Mouse (Mus musculus) activated CD4-positive, CD25-positive, alpha-beta regulatory T cell, adult 9 weeks (primary cell): ENCODE measurements around the gene Dedd. TPM values are rescaled to one million over a fixed set of nuclear protein-coding genes. Genes with fewer than 3 reads are reported as not detected.

Experiments used
- polyA plus RNA-seq: library from polyadenylated mRNA; unstranded; fragments of 100-300 nt; shearing (Covaris generic); gene quantifications from one replicate; pipeline ENCODE4 v1.2.1, GENCODE M21; 2017

Dedd gene
- polyA plus RNA-seq, result 41.6 TPM

DNA sequence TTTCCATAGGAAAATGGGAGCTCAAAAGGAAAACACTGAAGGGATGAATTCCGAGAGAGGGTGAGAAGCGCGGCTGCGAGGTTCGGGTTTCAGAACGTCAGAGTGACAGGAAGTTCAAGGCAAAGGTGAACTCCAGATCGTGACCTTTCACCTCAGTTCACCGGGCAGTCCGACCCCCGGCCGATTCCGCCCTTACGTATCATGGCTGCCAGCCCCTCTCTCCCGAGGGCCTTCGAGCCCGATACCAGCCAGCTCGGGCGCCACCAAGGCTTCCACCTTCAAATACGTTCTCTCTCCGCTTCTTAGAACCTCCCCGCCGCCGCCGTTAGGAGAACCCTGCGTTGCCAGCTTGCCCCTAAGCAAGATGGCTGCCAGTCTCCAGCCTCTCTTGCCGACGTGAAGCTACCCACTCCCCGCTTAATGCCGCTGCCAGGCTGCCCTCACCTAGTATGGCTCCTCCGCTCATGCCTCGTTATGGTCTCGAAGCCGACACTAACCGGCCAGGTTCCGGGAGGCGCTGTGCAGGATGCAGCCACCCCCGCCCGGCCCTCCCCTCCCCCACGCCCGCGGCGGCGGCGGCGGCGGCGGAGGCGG, at the start of gene Dedd:
TSS of gene Dedd (plus strand) at position 307 of the 594 bp plus-strand sequence.

DNA sequence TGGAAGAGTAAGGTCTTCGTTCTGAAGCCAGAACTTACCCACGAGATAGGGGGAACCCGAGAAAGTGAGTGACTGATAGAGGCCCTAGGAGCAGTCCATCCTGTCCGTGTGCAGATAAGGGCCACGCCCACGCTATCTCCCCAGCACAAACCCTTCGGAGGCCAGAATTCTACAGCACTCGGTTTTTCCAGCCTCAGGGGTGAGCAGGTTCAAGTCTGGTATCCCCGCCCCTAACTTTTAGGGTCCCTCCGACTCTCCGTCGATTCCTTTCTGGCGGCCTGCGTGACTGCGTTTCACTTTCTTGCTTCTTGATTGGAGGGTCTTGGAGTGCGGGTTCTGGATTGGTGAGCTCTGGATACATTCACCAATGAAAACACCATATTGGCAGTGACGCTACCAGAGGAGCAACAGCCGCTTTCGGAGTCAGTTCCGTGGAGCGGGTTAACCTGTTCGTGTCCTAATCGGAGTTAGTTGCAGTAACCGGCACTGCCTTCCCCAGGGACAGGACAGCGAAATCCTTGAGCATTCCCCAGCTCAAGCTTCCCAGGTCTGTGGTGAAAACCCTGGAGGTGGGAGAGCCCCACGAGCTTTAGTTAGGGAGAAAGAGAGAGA, 47.9 kb upstream of the Dedd start, which contains the start of gene Ppox:
TSS of gene Ppox (minus strand) at position 271 of the 612 bp plus-strand sequence.

DNA sequence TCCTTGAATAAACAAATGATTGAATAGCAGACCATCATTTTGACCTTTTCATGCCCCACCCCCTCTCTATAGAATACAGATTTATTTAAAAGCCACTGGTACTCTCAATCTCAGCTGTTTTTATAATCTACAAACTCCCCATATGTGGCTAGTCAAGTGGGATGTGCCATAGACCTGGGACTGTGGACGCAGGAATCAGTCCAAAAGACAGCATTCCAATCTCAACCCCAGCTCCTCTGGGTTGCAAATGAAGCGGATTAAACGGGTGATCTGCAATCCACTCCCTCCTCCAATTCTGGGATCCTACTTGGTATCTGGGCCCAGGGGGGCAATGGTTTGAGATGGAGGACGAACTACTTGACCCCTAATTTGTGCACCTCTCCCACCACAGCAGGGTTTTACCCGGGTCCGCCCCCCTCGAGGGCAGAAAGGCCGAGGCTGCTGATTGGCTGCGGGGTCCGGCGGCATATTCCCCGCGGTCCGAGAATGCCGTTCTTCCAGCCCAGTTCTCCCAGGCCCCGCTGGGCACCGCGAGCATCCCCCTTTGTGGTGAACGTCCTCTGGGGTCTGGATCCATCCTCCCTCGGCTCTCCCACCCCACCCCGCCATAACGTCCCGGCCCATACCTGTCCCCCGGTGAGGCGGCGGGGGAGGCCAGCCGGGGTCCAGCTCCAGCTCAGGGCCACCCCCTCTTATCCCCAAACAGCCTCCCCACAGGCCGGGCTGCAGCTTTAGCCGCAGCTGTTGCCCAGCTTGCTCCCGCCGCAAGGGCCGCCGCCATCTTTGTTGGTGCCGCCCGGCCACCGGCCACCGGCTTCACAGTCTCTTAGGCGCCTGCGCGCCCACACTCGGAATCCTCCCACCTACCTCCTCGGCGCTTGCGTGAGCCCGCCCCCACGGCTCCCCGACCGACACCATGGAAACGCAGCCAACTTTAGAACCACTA, 41.5 kb upstream of the Dedd start, which contains the start of gene Usp21:
TSS of gene Usp21 (minus strand) at position 856 of the 946 bp plus-strand sequence.

DNA sequence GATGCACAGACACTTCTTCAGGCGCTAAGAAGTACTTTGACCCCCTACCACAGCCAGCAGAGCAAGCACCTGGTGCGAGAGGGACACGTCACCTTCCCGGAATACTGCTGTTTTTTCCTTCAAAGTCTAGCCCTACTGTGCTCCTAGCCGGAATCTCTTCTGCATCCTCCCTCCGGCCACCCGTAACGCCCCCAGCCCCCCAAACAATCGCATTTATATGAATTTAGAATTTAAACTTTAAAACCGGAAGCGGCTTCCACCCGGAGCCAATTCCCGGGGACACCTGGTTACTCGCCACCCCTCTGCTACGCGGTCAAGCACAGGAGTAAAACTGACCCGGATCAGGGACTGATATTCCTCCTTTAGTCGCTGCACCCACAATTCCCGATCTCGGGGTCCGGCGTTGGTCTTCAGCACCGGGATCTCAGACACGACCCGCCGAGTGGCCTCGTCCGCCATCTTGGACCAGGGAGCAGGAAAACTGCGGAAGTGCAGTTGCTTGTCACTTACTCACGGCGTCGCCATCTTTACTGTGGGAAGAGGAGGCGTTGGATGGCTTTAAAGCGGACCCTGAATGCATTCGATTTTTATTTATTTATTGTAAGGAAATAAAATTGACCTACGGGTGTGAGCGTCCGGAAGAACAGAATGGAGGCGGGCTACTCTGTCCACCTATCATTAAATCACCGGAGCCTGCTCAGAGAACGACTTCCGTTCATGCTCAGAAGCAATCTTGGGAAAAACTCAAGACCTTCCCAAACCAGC, 34.5 kb upstream of the Dedd start, which contains the start of gene Ufc1:
TSS of gene Ufc1 (minus strand) at position 727 of the 765 bp plus-strand sequence.

DNA sequence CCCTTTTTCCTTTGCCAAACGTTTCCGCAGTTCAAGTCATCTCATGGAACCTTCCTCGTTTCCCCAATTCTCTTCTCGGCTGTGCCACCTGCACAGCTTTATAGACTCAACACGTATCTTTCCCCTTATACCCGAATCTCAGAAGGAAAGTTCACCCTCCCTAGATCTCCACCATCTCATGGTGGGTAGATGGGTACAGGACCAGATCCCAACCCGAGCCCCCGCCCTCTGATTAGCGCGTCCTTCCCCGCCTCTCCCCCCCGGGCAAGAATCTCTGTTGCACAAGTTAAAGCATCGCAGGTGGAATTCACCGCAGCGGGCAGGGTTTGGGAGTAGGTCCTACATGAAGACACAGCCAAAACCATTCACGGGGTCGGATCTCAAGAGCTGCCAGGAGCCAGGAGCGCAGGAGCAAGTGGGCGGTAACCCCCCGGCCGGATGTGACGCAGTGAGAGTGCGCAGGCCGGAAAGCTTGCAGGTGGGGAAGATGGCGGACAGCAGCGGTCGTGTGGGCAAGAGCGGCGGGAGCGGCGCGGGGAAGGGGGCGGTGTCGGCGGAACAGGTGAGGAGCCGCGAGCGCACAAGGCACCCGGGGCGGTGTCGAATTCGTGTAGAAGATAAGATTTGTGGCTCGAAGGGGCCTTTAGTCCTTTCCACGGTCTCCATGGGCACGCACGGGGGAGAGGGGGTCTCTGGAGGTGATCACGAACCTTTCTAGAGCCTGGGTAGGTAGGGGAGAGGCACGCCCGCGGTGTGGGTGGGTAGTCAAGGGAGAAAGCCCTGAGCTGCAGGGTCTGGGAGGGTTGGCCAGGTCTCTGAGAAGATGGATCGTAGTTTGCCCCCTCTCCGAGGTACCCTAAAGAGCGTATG, 16.5 kb downstream of the Dedd start, which contains the start of the genes Nit1 and Pfdn2:
TSS of gene Nit1 (minus strand) at position 422 of the 870 bp plus-strand sequence.
TSS of gene Pfdn2 (plus strand) at position 446 of the 870 bp plus-strand sequence.

DNA sequence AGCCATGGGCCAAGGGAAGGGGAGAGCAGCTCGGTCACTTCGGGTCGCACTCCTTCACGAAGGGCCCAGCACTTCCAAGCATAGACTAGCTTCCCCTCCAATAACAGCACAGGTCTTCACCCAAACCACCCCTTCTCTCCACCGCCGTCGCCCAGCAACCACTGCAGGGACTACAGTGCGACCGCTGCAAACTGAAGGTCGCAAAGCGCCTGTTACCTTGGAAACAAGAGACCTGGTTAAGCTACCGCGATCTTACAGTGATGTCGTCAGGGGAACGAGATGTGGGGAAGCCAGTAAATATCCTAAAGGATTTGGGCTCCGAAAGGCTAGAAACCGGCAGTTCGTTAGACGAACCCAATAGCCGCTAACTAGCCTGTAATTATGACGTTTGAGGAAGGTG, 31.7 kb downstream of the Dedd start, which contains the start of gene Klhdc9:
TSS of gene Klhdc9 (minus strand) at position 143 of the 400 bp plus-strand sequence.

DNA sequence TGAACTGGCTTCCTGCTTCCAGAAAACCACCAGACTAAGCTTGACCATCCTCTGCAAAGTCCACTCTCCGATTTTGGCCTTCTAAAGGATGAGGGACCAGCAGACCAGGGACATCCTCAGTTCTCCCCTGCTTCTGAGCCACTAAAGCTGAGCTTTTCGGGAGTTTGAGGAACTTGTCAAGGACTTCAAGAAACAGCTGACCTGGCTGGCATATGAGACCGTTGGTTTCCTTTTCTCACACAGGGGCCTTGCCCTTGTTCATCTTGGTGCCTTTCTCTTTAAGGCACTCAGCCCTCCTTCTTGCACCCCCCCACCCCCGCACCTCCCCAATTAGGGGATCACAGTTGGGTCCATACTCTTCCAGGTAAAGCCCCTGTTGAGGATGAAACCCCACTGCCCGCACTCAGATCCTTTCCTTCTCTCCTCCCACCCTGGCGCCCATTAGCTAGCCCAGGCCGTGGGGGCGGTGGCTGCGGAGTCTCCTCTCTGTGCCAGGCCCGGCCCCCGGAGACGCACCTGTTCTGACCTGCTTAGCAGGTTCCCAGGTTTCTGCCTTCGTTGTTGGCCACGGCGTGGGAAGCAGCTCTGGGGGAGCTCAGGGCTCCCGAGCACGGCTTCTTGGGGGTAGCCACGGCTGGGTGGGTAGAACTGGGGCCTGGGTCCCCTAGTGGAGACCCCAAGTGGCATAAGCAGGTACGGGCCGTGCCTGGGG, 41.1 kb downstream of the Dedd start, which contains the start of gene Nectin4:
TSS of gene Nectin4 (plus strand) at position 255 of the 712 bp plus-strand sequence.

DNA sequence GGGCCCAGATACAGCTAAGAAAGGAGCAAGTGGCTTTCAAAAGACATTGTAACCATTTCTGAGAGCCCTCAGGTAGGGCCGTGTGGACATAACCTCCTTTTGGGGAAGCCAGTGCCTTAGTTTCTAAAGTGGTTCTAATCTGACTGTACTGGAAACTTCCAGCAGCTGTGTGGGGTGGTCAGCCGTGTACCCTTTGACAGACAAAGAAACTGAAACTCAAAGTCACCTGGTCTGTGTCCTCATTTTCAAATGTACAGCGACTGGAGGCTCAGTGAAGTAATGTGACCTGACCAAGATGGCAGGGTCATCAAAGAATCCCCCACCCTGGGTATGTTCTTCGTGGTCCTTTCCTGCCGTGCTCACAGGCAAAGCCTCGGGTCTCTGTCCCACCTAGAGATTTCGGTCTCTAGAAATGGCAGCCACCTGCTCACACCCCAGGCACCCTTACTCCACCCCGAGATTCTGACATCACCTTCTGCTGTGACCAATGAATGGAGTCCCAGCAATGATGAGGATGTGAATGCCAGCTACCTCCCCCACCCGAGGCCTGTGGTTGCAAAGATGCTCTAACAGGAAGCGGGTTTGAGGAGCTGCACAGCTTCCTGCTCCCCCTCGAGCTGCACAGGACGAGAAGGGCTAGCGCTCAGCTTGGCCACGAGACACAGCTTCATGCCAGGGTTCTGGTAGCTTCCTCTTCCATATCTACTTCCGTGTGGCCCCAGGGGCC, 59.6 kb downstream of the Dedd start, which contains the start of gene Arhgap30:
TSS of gene Arhgap30 (plus strand) at position 579 of the 727 bp plus-strand sequence.

Other genes with a start within 250 kb of the Dedd start
- 2.1 TPM for gene Cfap126, start 215.2 kb upstream of the Dedd start, polyA plus RNA-seq
- gene Sdhc, start 178.5 kb upstream of the Dedd start, polyA plus RNA-seq, result 173 TPM
- not detected for gene Mpz, start 178.4 kb upstream of the Dedd start, polyA plus RNA-seq
- not detected for gene Pcp4l1, start 132.9 kb upstream of the Dedd start, polyA plus RNA-seq
- gene Nr1i3, start 115.2 kb upstream of the Dedd start, polyA plus RNA-seq, result 0.38 TPM
- gene Tomm40l, start 106.6 kb upstream of the Dedd start, polyA plus RNA-seq, result 38.8 TPM
- gene Apoa2, start 104.1 kb upstream of the Dedd start, polyA plus RNA-seq, result not detected
- 10.2 TPM for gene Fcer1g, start 94.8 kb upstream of the Dedd start, polyA plus RNA-seq
- gene Adamts4, start 78.7 kb upstream of the Dedd start, polyA plus RNA-seq, result not detected
- gene Ndufs2, start 77.8 kb upstream of the Dedd start, polyA plus RNA-seq, result 185 TPM
- gene B4galt3, start 58.8 kb upstream of the Dedd start, polyA plus RNA-seq, result 44.0 TPM
- gene Ppox, start 48.0 kb upstream of the Dedd start, polyA plus RNA-seq, result 71.0 TPM
- 63.3 TPM for gene Usp21, start 41.2 kb upstream of the Dedd start, polyA plus RNA-seq
- 67.8 TPM for gene Ufc1, start 34.1 kb upstream of the Dedd start, polyA plus RNA-seq
- 57.0 TPM for gene Nit1, start 16.5 kb downstream of the Dedd start, polyA plus RNA-seq
- gene Pfdn2, start 16.5 kb downstream of the Dedd start, polyA plus RNA-seq, result 113 TPM
- 0.24 TPM for gene Klhdc9, start 31.7 kb downstream of the Dedd start, polyA plus RNA-seq
- 0.17 TPM for gene Nectin4, start 41.0 kb downstream of the Dedd start, polyA plus RNA-seq
- 268 TPM for gene Arhgap30, start 59.8 kb downstream of the Dedd start, polyA plus RNA-seq
- gene Usf1, start 82.2 kb downstream of the Dedd start, polyA plus RNA-seq, result 97.6 TPM
- gene Tstd1, start 89.7 kb downstream of the Dedd start, polyA plus RNA-seq, result 4.0 TPM
- 0.40 TPM for gene F11r, start 108.4 kb downstream of the Dedd start, polyA plus RNA-seq
- 9.2 TPM for gene Alyref2, start 174.3 kb downstream of the Dedd start, polyA plus RNA-seq
- gene Itln1, start 206.1 kb downstream of the Dedd start, polyA plus RNA-seq, result not detected
- gene Cd244a, start 230.0 kb downstream of the Dedd start, polyA plus RNA-seq, result 0.35 TPM